Mouse (Mus musculus): ENCODE data around the gene Mtmr2. TPM values are rescaled to one million over a fixed set of nuclear protein-coding genes. Genes with fewer than 3 reads are reported as not detected.
"Not testable (repeated sequence)": the region's sequence is repeated elsewhere in the genome, so short reads cannot be mapped to it uniquely, and the experiment has no call there.

Gene Mtmr2
- 100 to 1,000 TPM in 1 of 26 experiments, 10 to 100 TPM in 25; 22.8 to 102 (median 57.6) TPM for total RNA-seq (2018; cell fraction: chromatin; rRNA removed)
- 10 to 100 TPM; 32.7 to 56.4 (median 43.6) TPM for total RNA-seq (2018; cell fraction: cytosol; rRNA removed)
- 10 to 100 TPM; 23.7 to 67.5 (median 48.7) TPM for total RNA-seq (2018; cell fraction: nucleus; rRNA removed)
- polyA plus RNA-seq (2018) = 32.7 to 43.4 TPM (median 35.4 TPM) in 3 replicates

- Histone ChIP-seq H3K27ac (peak within 1 kb of the TSS; percentile 60), H3K79me2 (ENCODE audit: inconsistent target) (peaks cover 42% of the 10 kb centered on the region), H3K4me3 (ENCODE audit: inconsistent target) (peak within 1 kb of the TSS; percentile 80), H3K36me3 (ENCODE audit: inconsistent target) (no peaks in the 10 kb centered on the region)
- 47% methylated on average over 2 of the region's 2 CpGs for WGBS (ENCODE audit: missing documents)
Measured at GRCm38 (mm10) chr9:13748404-13748797, at the start of gene Mtmr2. Mtmr2 (plus strand) TSS chr9:13748410.

GRCm38 (mm10) chr9:13699061-13699780 lies 49.0 kb upstream of the Mtmr2 start:
- WGBS (ENCODE audit: missing documents) = 94% methylated on average over 14 of the region's 14 CpGs
- no peaks in the 10 kb centered on the region for H3K79me2 ChIP-seq (ENCODE audit: inconsistent target)
- no peak overlapping the region for H3K27ac ChIP-seq
- H3K4me3 ChIP-seq (ENCODE audit: inconsistent target) = no peak overlapping the region
- H3K36me3 ChIP-seq (ENCODE audit: inconsistent target) = peaks cover 6% of the 10 kb centered on the region; the same call in 1 of the 2 replicates

- WGBS (ENCODE audit: missing documents) = 90% methylated on average over 5 of the region's 5 CpGs
- peaks cover 6% of the 10 kb centered on the region; the same call in 1 of the 2 replicates for H3K36me3 ChIP-seq (ENCODE audit: inconsistent target)
- no peaks in the 10 kb centered on the region for H3K79me2 ChIP-seq (ENCODE audit: inconsistent target)
- H3K4me3 ChIP-seq (ENCODE audit: inconsistent target) = no peak overlapping the region
- no peak overlapping the region for H3K27ac ChIP-seq
Measured at GRCm38 (mm10) chr9:13699781-13700116, 48.5 kb upstream of the Mtmr2 start.

- Histone ChIP-seq H3K4me3 (ENCODE audit: inconsistent target) (no peak overlapping the region), H3K79me2 (ENCODE audit: inconsistent target) (no peaks in the 10 kb centered on the region), H3K36me3 (ENCODE audit: inconsistent target) (peaks cover 15% of the 10 kb centered on the region; the same call in 1 of the 2 replicates), H3K27ac (no peak overlapping the region)
- 89% methylated on average over 12 of the region's 12 CpGs for WGBS (ENCODE audit: missing documents)
Measured at GRCm38 (mm10) chr9:13701773-13702172, 46.4 kb upstream of the Mtmr2 start.

DNA sequence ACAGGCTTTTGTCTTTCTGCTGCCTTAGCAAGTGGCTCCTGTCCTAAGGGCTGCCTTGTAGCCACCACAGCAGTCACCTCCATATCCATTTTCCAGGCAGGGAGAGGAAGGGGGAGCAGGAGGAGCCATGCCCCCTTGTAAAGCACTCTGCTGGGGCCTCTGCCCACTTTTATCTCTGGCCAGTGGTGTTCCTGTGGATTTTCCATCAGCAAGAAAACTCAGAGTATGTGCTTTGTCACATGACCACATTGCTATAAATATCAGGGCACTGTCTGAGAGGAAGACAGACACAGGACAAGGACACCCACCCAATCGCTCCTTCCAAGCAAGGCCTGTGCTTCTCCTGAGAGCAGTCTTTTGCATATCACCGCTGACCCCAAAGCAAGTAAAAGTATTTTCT lies 45.1 kb upstream of the Mtmr2 start:
- no peak overlapping the region for H3K4me3 ChIP-seq (ENCODE audit: inconsistent target)

GRCm38 (mm10) chr9:13704917-13705316 lies 43.3 kb upstream of the Mtmr2 start:
- WGBS (ENCODE audit: missing documents) = 89% methylated on average over 4 of the region's 4 CpGs
- no peak overlapping the region for H3K27ac ChIP-seq
- peaks cover 15% of the 10 kb centered on the region; the same call in 1 of the 2 replicates for H3K36me3 ChIP-seq (ENCODE audit: inconsistent target)
- H3K79me2 ChIP-seq (ENCODE audit: inconsistent target) = no peaks in the 10 kb centered on the region
- no peak overlapping the region for H3K4me3 ChIP-seq (ENCODE audit: inconsistent target)

More for the DNA sequence above, 45.1 kb upstream of the Mtmr2 start:
- H3K79me2 ChIP-seq (ENCODE audit: inconsistent target) = no peaks in the 10 kb centered on the region
- peaks cover 15% of the 10 kb centered on the region; the same call in 1 of the 2 replicates for H3K36me3 ChIP-seq (ENCODE audit: inconsistent target)
- no peak overlapping the region for H3K27ac ChIP-seq
- 100% methylated on average over 2 of the region's 2 CpGs for WGBS (ENCODE audit: missing documents)

GRCm38 (mm10) chr9:13707066-13707555 lies 41.1 kb upstream of the Mtmr2 start:
- peaks cover 14% of the 10 kb centered on the region; the same call in 1 of the 2 replicates for H3K36me3 ChIP-seq (ENCODE audit: inconsistent target)
- H3K27ac ChIP-seq = no peak overlapping the region
- no peaks in the 10 kb centered on the region for H3K79me2 ChIP-seq (ENCODE audit: inconsistent target)
- WGBS (ENCODE audit: missing documents) = 80% methylated on average over 3 of the region's 3 CpGs
- no peak overlapping the region for H3K4me3 ChIP-seq (ENCODE audit: inconsistent target)

DNA sequence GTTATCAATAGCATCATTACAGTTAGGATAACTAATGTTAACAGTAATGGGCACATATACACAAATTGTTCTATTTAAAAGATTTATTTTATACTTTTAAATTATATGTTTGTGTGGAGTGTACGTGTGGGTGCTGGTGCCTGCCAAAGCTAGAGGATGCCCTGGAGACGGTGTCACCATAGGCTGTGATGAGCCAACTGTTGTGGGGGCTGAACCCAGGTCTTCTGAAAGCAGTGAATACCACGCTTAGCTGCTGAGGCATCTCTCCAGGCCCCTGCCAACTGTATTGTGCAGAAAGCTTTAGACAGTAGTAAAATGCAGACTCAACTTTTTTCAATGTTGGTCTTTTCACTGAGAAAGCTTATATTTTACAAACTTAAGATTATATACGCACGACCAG lies 38.8 kb upstream of the Mtmr2 start:
- H3K79me2 ChIP-seq (ENCODE audit: inconsistent target) = no peaks in the 10 kb centered on the region
- WGBS (ENCODE audit: missing documents) = 94% methylated on average over 4 of the region's 5 CpGs
- 0 out of 2 replicates have a peak, but pooled peaks cover 10% of the 10 kb centered on the region for H3K36me3 ChIP-seq (ENCODE audit: inconsistent target)
- no peak overlapping the region for H3K27ac ChIP-seq
- H3K4me3 ChIP-seq (ENCODE audit: inconsistent target) = no peak overlapping the region

DNA sequence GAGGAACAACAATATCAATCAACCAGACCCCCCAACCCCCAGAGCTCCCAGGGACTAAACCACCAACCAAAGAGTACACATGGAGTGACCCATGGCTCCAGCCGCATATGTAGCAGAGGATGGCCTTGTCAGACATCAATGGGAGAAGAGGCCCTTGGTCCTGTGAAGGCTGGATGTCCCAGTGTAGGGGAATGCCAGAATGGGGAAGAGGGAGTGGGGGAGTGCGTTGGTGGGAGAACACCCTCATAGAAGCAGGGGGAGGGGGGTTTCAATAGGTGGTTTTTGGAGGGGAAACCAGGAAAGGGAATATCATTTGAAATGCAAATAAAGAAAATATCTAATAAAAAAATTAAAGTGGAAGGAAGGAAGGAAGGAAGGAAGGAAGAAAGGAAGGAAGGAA lies 32.3 kb upstream of the Mtmr2 start:
- H3K4me3 ChIP-seq (ENCODE audit: inconsistent target); H3K79me2 ChIP-seq (ENCODE audit: inconsistent target); H3K36me3 ChIP-seq (ENCODE audit: inconsistent target); H3K27ac ChIP-seq: not testable (repeated sequence)
- 90% methylated on average over 2 of the region's 2 CpGs for WGBS (ENCODE audit: missing documents)

- Histone ChIP-seq H3K27ac (no peak overlapping the region), H3K79me2 (ENCODE audit: inconsistent target) (no peaks in the 10 kb centered on the region), H3K4me3 (ENCODE audit: inconsistent target) (no peak overlapping the region), H3K36me3 (ENCODE audit: inconsistent target) (no peaks in the 10 kb centered on the region)
- 25% methylated on average over 8 of the region's 8 CpGs for WGBS (ENCODE audit: missing documents)
Measured at GRCm38 (mm10) chr9:13716316-13717099, 31.7 kb upstream of the Mtmr2 start.

DNA sequence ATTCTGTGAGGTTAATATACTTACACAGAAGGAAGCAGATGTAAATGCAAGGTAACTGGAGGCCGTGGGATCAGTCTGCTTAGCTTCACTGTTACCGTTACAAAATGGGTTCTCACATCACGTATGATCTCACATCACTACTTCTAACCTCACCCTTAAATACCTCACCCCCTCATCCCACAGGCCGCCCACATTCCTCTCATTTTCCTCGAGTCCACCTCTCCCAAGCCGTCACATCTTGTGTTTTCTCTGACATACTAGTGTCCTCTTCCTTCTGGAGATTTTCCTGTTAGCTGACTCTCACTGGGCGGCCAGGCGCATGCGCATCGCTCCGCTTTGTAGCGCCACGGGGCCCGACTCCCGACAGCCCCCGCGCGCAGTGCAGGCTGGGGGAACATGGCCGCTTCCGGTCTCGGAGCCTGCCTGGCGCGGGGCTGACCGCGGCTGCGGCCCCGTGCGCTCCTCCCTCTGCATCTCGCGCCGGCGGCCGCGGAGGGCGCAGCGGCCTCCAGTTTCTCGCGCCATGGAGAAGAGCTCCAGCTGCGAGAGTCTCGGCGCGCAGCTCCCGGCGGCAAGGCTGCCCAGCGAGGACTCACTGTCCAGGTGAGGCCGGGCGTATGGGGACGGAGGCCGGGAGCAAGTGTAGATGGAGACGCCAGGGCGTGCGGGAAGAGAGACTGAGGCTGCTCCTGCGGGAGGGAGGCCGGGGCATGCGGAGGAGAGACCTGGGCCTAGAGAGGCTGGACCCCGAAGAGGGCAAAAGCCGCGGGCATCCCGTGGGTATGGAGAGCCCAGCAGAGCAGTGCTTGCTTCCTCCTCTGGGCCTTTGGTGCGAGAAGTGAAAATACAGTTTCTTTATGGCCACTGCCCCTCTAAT lies 826 bp downstream of the Mtmr2 start:
- Histone ChIP-seq H3K4me3 (ENCODE audit: inconsistent target) (peak overlapping the region; percentile 80), H3K79me2 (ENCODE audit: inconsistent target) (peaks cover 48% of the 10 kb centered on the region), H3K36me3 (ENCODE audit: inconsistent target) (no peaks in the 10 kb centered on the region), H3K27ac (peak overlapping the region; percentile 60)
- under 1% methylated on average over 53 of the region's 60 CpGs for WGBS (ENCODE audit: missing documents)

DNA sequence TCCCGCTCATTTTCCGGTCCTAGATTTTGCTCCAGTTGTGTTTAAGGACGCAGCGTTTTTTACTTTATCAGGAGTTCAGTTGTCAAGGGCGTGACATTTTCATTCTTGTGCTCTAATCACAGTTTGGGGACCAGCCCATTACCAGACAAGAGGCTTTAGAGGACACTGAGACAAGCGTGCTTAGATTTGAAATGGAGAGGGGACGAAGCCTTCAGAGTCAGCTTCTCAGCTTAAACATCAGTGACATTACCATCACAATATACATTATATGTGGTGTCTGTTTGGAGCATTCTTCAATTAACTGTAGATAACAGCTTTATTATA lies 1.4 kb downstream of the Mtmr2 start:
- H3K27ac ChIP-seq = peak overlapping the region; percentile 60
- peak overlapping the region; percentile 80 for H3K4me3 ChIP-seq (ENCODE audit: inconsistent target)
- H3K79me2 ChIP-seq (ENCODE audit: inconsistent target) = peaks cover 50% of the 10 kb centered on the region
- 3% methylated on average over 7 of the region's 7 CpGs for WGBS (ENCODE audit: missing documents)
- H3K36me3 ChIP-seq (ENCODE audit: inconsistent target) = no peaks in the 10 kb centered on the region

DNA sequence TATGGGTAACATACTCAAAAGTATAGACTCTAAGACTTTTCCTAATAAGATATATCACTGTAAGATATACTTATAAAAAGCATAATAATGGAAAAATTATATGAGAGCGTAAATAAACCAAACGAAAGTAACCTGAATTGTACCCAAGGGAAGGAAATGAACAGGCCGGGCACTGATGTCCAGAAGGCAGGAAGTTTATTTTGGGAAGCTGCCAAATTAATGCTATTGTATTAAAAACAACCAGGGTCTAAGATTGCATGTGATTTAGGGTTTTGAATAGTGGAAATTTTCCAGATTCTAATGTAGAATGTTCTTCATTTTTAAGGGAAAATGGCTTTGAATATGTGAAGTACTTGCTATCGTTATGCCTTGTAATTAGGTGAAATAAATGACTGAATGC lies 4.3 kb downstream of the Mtmr2 start:
- Histone ChIP-seq H3K79me2 (ENCODE audit: inconsistent target) (peaks cover 57% of the 10 kb centered on the region), H3K27ac (no peak overlapping the region), H3K4me3 (ENCODE audit: inconsistent target) (no peak overlapping the region), H3K36me3 (ENCODE audit: inconsistent target) (no peaks in the 10 kb centered on the region)
- 57% methylated on average over 3 of the region's 4 CpGs for WGBS (ENCODE audit: missing documents)

- 94% methylated on average over 3 of the region's 3 CpGs for WGBS (ENCODE audit: missing documents)
- Histone ChIP-seq H3K36me3 (ENCODE audit: inconsistent target) (no peaks in the 10 kb centered on the region), H3K79me2 (ENCODE audit: inconsistent target) (peaks cover 80% of the 10 kb centered on the region), H3K27ac (no peak overlapping the region), H3K4me3 (ENCODE audit: inconsistent target) (no peak overlapping the region)
Measured at GRCm38 (mm10) chr9:13760430-13760829, 12.2 kb downstream of the Mtmr2 start.

All from macrophage (primary cell).